Mouse (Mus musculus): ENCODE measurements at regions not wholly inside any gene's neighbourhood (a gene's known extent, or its start where the extent isn't known, plus 50 kb on each side); places are given as distances from the start of the nearest gene placed in this dataset.

- Histone ChIP-seq H3K36me3 (ENCODE audit: control insufficient read depth, insufficient read depth) (no peaks in the 10 kb centered on the region), H3K4me3 (no peak overlapping the region), H3K79me2 (ENCODE audit: control insufficient read depth, insufficient read depth) (no peaks in the 10 kb centered on the region), H3K4me2 (ENCODE audit: low read depth) (no peak overlapping the region), H3K27me3 (ENCODE audit: control insufficient read depth, insufficient read depth, insufficient read length) (no peaks in the 10 kb centered on the region), H3ac (ENCODE audit: control insufficient read depth, insufficient read length) (no peak overlapping the region)
- TF ChIP-seq MYOG (IDR thresholded peaks at IDR 0.05; ENCODE audit: control insufficient read depth in 1 of 3, insufficient read depth in 1 of 3, insufficient read length in 2 of 3, low read depth in 2 of 3), result no peak
- TF ChIP-seq USF1 (IDR thresholded peaks at IDR 0.05; ENCODE audit: low read depth), result no peak
- TF ChIP-seq POLR2A (IDR thresholded peaks at IDR 0.05; ENCODE audit: insufficient read length, low read depth), result no peak
- TF ChIP-seq CEBPB (IDR thresholded peaks at IDR 0.05; ENCODE audit: insufficient read depth, poor library complexity, severe bottlenecking), result no peak
Measured at GRCm38 (mm10) chr4:152691735-152692134, 214.1 kb upstream of the Kcnab2 start.

DNA sequence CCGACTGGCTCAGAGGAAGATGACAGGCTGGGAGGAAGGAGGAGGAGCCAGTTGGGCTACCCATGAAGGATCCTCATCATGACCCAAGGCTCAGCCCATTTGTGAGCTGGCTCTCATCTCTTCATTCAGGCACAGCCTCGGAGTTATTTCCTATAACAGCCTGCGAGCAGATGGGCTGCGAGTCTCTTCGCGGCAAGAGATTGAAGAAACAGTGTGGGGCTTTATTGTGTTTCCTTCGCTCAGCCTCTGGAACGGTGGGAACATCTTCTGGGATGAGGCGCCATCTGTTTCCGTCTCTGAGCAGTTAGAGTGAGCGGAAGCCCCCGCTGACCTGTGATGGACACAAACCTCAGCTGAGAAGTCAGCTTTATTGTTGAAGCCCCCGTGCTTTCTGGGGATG lies 213.6 kb upstream of the Kcnab2 start:
- Histone ChIP-seq H3K4me2 (ENCODE audit: low read depth) (no peak overlapping the region), H3K4me3 (no peak overlapping the region), H3K36me3 (ENCODE audit: control insufficient read depth, insufficient read depth) (no peaks in the 10 kb centered on the region), H3ac (ENCODE audit: control insufficient read depth, insufficient read length) (no peak overlapping the region), H3K79me2 (ENCODE audit: control insufficient read depth, insufficient read depth) (no peaks in the 10 kb centered on the region), H3K27me3 (ENCODE audit: control insufficient read depth, insufficient read depth, insufficient read length) (no peaks in the 10 kb centered on the region)
- TF ChIP-seq E2F4 (IDR thresholded peaks at IDR 0.05; ENCODE audit: insufficient read depth) (no peak), CEBPB (IDR thresholded peaks at IDR 0.05; ENCODE audit: insufficient read depth, poor library complexity, severe bottlenecking) (no peak), POLR2A (IDR thresholded peaks at IDR 0.05; ENCODE audit: insufficient read length, low read depth) (no peak), MAX (IDR thresholded peaks at IDR 0.05; ENCODE audit: low read depth) (no peak), MYOD1 (IDR thresholded peaks at IDR 0.05; ENCODE audit: control insufficient read depth in 1 of 3, insufficient read length in 2 of 3, low read depth in 2 of 3) (no peak)

- TF ChIP-seq SRF (IDR thresholded peaks at IDR 0.05; ENCODE audit: control insufficient read depth, insufficient read length, low read depth) (no peak), MYOG (IDR thresholded peaks at IDR 0.05; ENCODE audit: control insufficient read depth in 1 of 3, insufficient read depth in 1 of 3, insufficient read length in 2 of 3, low read depth in 2 of 3) (no peak), POLR2A (IDR thresholded peaks at IDR 0.05; ENCODE audit: insufficient read length, low read depth) (no peak), REST (IDR thresholded peaks at IDR 0.05; ENCODE audit: insufficient read depth, insufficient read length) (no peak), TCF12 (IDR thresholded peaks at IDR 0.05; ENCODE audit: insufficient read depth, poor library complexity, severe bottlenecking) (no peak), E2F4 (IDR thresholded peaks at IDR 0.05; ENCODE audit: insufficient read depth) (no peak), CEBPB (IDR thresholded peaks at IDR 0.05; ENCODE audit: insufficient read depth, poor library complexity, severe bottlenecking) (no peak), MYOD1 (IDR thresholded peaks at IDR 0.05; ENCODE audit: control insufficient read depth in 1 of 3, insufficient read length in 2 of 3, low read depth in 2 of 3) (no peak), TCF3 (IDR thresholded peaks at IDR 0.05; ENCODE audit: insufficient read length, low read depth) (no peak), MAX (IDR thresholded peaks at IDR 0.05; ENCODE audit: low read depth) (no peak), USF1 (IDR thresholded peaks at IDR 0.05; ENCODE audit: low read depth) (no peak), POLR2AphosphoS2 (IDR thresholded peaks at IDR 0.05; ENCODE audit: insufficient read length, low read depth) (no peak)
- H3K36me3 ChIP-seq (ENCODE audit: control insufficient read depth, insufficient read depth), result no peaks in the 10 kb centered on the region
- H3K79me2 ChIP-seq (ENCODE audit: control insufficient read depth, insufficient read depth), result no peaks in the 10 kb centered on the region
- no peak overlapping the region for H3ac ChIP-seq (ENCODE audit: control insufficient read depth, insufficient read length)
- no peak overlapping the region for H3K4me2 ChIP-seq (ENCODE audit: low read depth)
- no peaks in the 10 kb centered on the region for H3K27me3 ChIP-seq (ENCODE audit: control insufficient read depth, insufficient read depth, insufficient read length)
- no peak overlapping the region for H3K4me3 ChIP-seq
Measured at GRCm38 (mm10) chr4:152690766-152691165, 213.1 kb upstream of the Kcnab2 start.

DNA sequence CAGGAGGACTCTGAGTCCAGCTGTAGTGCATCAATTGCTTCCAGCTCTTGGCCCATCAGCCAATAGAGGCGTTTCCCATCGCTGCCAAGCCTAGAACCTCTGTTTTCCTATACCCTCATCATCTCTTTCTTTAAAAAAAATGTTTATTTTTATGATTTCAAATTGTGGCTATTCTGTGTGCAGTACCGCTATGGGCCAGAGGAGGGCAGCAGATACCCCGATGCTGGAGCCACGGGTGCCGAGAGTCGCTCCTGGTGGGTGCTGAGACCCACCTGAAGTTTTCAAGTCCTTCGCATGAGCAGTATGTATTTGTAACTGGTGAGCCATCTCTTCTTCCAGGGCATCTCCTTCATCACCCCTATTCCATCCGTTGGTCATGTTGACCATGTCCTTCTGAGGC lies 212.2 kb upstream of the Kcnab2 start:
- Histone ChIP-seq H3K27me3 (ENCODE audit: control insufficient read depth, insufficient read depth, insufficient read length) (no peaks in the 10 kb centered on the region), H3ac (ENCODE audit: control insufficient read depth, insufficient read length) (no peak overlapping the region), H3K4me2 (ENCODE audit: low read depth) (no peak overlapping the region), H3K4me3 (no peak overlapping the region), H3K36me3 (ENCODE audit: control insufficient read depth, insufficient read depth) (no peaks in the 10 kb centered on the region), H3K79me2 (ENCODE audit: control insufficient read depth, insufficient read depth) (no peaks in the 10 kb centered on the region)
- TF ChIP-seq TCF3 (IDR thresholded peaks at IDR 0.05; ENCODE audit: insufficient read length, low read depth), result no peak
- TF ChIP-seq E2F4 (IDR thresholded peaks at IDR 0.05; ENCODE audit: insufficient read depth), result no peak
- TF ChIP-seq USF1 (IDR thresholded peaks at IDR 0.05; ENCODE audit: low read depth), result no peak
- no peak for TF ChIP-seq CEBPB (IDR thresholded peaks at IDR 0.05; ENCODE audit: insufficient read depth, poor library complexity, severe bottlenecking)
- no peak for TF ChIP-seq MYOD1 (IDR thresholded peaks at IDR 0.05; ENCODE audit: control insufficient read depth in 1 of 3, insufficient read length in 2 of 3, low read depth in 2 of 3)
- no peak for TF ChIP-seq TCF12 (IDR thresholded peaks at IDR 0.05; ENCODE audit: insufficient read depth, poor library complexity, severe bottlenecking)
- TF ChIP-seq MYOG (IDR thresholded peaks at IDR 0.05; ENCODE audit: control insufficient read depth in 1 of 3, insufficient read depth in 1 of 3, insufficient read length in 2 of 3, low read depth in 2 of 3), result no peak
- TF ChIP-seq SRF (IDR thresholded peaks at IDR 0.05; ENCODE audit: control insufficient read depth, insufficient read length, low read depth), result no peak

DNA sequence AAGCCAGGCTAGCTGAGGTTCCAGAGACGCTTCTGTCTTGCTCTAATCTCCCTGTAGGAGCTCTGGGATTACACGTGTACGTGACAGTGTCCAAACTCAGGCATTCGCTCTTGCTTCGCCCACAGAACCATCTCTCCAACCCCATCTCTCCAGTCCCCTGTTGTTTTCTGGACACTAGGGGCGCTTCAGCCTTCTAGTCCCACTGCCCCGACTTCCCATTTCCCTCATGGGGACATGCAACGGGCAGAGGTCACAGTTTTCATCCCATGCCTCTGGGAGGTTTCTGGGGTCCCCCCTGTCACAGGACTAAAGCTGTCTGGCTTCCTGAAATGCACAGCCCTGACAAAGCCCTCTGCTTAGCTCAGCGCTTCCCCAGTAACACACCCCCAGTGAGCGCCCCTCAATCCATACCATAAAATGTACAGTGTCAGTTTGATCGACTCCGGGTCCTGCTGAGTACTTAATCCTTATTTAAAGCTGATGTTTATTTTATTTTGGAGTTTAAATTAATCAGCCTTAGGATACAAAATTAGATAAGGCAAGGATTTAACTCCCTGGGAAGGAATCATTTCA lies 208.9 kb upstream of the Kcnab2 start:
- TF ChIP-seq MYOG (IDR thresholded peaks at IDR 0.05; ENCODE audit: control insufficient read depth in 1 of 3, insufficient read depth in 1 of 3, insufficient read length in 2 of 3, low read depth in 2 of 3) (no peak), CEBPB (IDR thresholded peaks at IDR 0.05; ENCODE audit: insufficient read depth, poor library complexity, severe bottlenecking) (no peak), MAX (IDR thresholded peaks at IDR 0.05; ENCODE audit: low read depth) (no peak), TCF3 (IDR thresholded peaks at IDR 0.05; ENCODE audit: insufficient read length, low read depth) (no peak), E2F4 (IDR thresholded peaks at IDR 0.05; ENCODE audit: insufficient read depth) (no peak), SRF (IDR thresholded peaks at IDR 0.05; ENCODE audit: control insufficient read depth, insufficient read length, low read depth) (no peak), POLR2A (IDR thresholded peaks at IDR 0.05; ENCODE audit: insufficient read length, low read depth) (no peak), POLR2AphosphoS2 (IDR thresholded peaks at IDR 0.05; ENCODE audit: insufficient read length, low read depth) (no peak), TCF12 (IDR thresholded peaks at IDR 0.05; ENCODE audit: insufficient read depth, poor library complexity, severe bottlenecking) (no peak), REST (IDR thresholded peaks at IDR 0.05; ENCODE audit: insufficient read depth, insufficient read length) (no peak), MYOD1 (IDR thresholded peaks at IDR 0.05; ENCODE audit: control insufficient read depth in 1 of 3, insufficient read length in 2 of 3, low read depth in 2 of 3) (no peak), USF1 (IDR thresholded peaks at IDR 0.05; ENCODE audit: low read depth) (no peak)

More for the DNA sequence above, 208.9 kb upstream of the Kcnab2 start:
- no peak overlapping the region for H3K4me3 ChIP-seq
- H3K27me3 ChIP-seq (ENCODE audit: control insufficient read depth, insufficient read depth, insufficient read length), result no peaks in the 10 kb centered on the region
- no peaks in the 10 kb centered on the region for H3K36me3 ChIP-seq (ENCODE audit: control insufficient read depth, insufficient read depth)
- no peak overlapping the region for H3ac ChIP-seq (ENCODE audit: control insufficient read depth, insufficient read length)
- no peak overlapping the region for H3K4me2 ChIP-seq (ENCODE audit: low read depth)
- H3K79me2 ChIP-seq (ENCODE audit: control insufficient read depth, insufficient read depth), result no peaks in the 10 kb centered on the region

All from myocyte (in vitro differentiated cells).